Mouse (Mus musculus) forebrain, embryonic 12.5 days (tissue): ENCODE results near the gene Usp24. TPM values are rescaled to one million over a fixed set of nuclear protein-coding genes. Genes with fewer than 3 reads are reported as not detected.

Experiments
- ATAC-seq: fragments of 200-750 bp; cut with Nextera tagmentation; 2 replicates; pipeline ENCODE4 v1.8.0; 2017; ENCODE audit warnings: moderate TSS enrichment; ENCODE audit not compliant: low FRiP score
- H3K27ac ChIP-seq: fragments of 300-500 bp; sonication (generic); 2 replicates; pipeline ENCODE4 v1.5.1; 2016; ENCODE audit warnings: mild to moderate bottlenecking
- H3K27me3 ChIP-seq: fragments of 300-500 bp; sonication (generic); 2 replicates; pipeline ENCODE4 v1.6.1; 2016; ENCODE audit warnings: mild to moderate bottlenecking
- H3K36me3 ChIP-seq: fragments of 300-500 bp; sonication (generic); replicated peaks from 2 replicates; pipeline ENCODE4 v1.6.1; 2016; ENCODE audit warnings: mild to moderate bottlenecking
- H3K4me1 ChIP-seq: fragments of 300-500 bp; sonication (generic); 2 replicates; pipeline ENCODE4 v1.6.1; 2016
- H3K4me2 ChIP-seq: fragments of 300-500 bp; sonication (generic); 2 replicates; pipeline ENCODE4 v1.6.1; 2016; ENCODE audit warnings: mild to moderate bottlenecking, moderate library complexity
- H3K4me3 ChIP-seq: fragments of 300-500 bp; sonication (generic); replicated peaks from 2 replicates; pipeline ENCODE4 v1.5.1; 2016; ENCODE audit warnings: mild to moderate bottlenecking
- H3K9ac ChIP-seq: fragments of 300-500 bp; sonication (generic); 2 replicates; pipeline ENCODE4 v1.6.1; 2016; ENCODE audit warnings: mild to moderate bottlenecking
- H3K9me3 ChIP-seq: fragments of 300-500 bp; sonication (generic); 2 replicates; pipeline ENCODE4 v1.6.1; 2016
- WGBS: fragments of 180-500 bp; shearing (Covaris S2); methylation state at CpG from one replicate; pipeline ENCODE4 v1.1.7; 2016; 5-methylcytosine and 5-hydroxymethylcytosine counted together
- polyA plus RNA-seq: library from polyadenylated mRNA; unstranded; fragments of >200 nt; fragmentation: Nextera tagmentation; extraction: Ambion mirVana; gene quantifications from 2 replicates; pipeline ENCODE4 v1.2.1, GENCODE M21; 2016

Gene Usp24
- polyA plus RNA-seq, result 11.7 and 13.7 TPM in 2 replicates

GRCm38 (mm10) chr4:106315921-106316350 lies at the start of gene Usp24:
Gene Usp24 (plus strand): TSS chr4:106316213.
- H3K9ac ChIP-seq, result peak within 1 kb of the TSS; percentile 94
- H3K4me1 ChIP-seq, result peaks cover 40% of the 10 kb centered on the region
- peak within 1 kb of the TSS; percentile 85 for H3K4me2 ChIP-seq
- WGBS, result under 1% methylated on average over 38 of the region's 60 CpGs
- ATAC-seq, result peak; percentile 90
- no peaks in the 10 kb centered on the region for H3K36me3 ChIP-seq
- H3K4me3 ChIP-seq, result peak within 1 kb of the TSS; percentile 96
- H3K9me3 ChIP-seq, result no peaks in the 10 kb centered on the region
- peak within 1 kb of the TSS; percentile 95 for H3K27ac ChIP-seq
- H3K27me3 ChIP-seq, result no peaks in the 10 kb centered on the region

GRCm38 (mm10) chr4:106276937-106277336 lies 39.1 kb upstream of the Usp24 start:
- H3K4me2 ChIP-seq, result no peak overlapping the region
- no peaks in the 10 kb centered on the region for H3K9me3 ChIP-seq
- H3K27ac ChIP-seq, result no peak overlapping the region
- no peak for ATAC-seq
- H3K36me3 ChIP-seq, result no peaks in the 10 kb centered on the region
- whole genome bisulfite sequencing, result 83% methylated on average over 2 of the region's 2 CpGs
- H3K9ac ChIP-seq, result no peak overlapping the region
- H3K4me3 ChIP-seq, result no peak overlapping the region
- H3K27me3 ChIP-seq, result no peaks in the 10 kb centered on the region
- H3K4me1 ChIP-seq, result peaks cover 5% of the 10 kb centered on the region; the same call in 1 of the 2 replicates

GRCm38 (mm10) chr4:106279177-106279576 lies 36.8 kb upstream of the Usp24 start:
- Histone ChIP-seq H3K27me3 (no peaks in the 10 kb centered on the region), H3K36me3 (no peaks in the 10 kb centered on the region), H3K9me3 (0 out of 2 replicates have a peak, but pooled peaks cover 2% of the 10 kb centered on the region), H3K27ac (no peak overlapping the region), H3K4me3 (no peak overlapping the region), H3K4me2 (no peak overlapping the region), H3K4me1 (peaks cover 5% of the 10 kb centered on the region; the same call in 1 of the 2 replicates), H3K9ac (no peak overlapping the region)
- 51% methylated on average over 4 of the region's 4 CpGs for WGBS
- no peak for ATAC-seq

- no peak overlapping the region for H3K27ac ChIP-seq
- WGBS, result 83% methylated on average over 2 of the region's 2 CpGs
- 0 out of 2 replicates have a peak, but pooled peaks cover 4% of the 10 kb centered on the region for H3K9me3 ChIP-seq
- no peaks in the 10 kb centered on the region for H3K27me3 ChIP-seq
- H3K4me3 ChIP-seq, result no peak overlapping the region
- no peaks in the 10 kb centered on the region for H3K36me3 ChIP-seq
- no peak overlapping the region for H3K4me2 ChIP-seq
- H3K9ac ChIP-seq, result no peak overlapping the region
- peaks cover 5% of the 10 kb centered on the region; the same call in 1 of the 2 replicates for H3K4me1 ChIP-seq
- no peak for ATAC-seq
These were observed 34.9 kb upstream of the Usp24 start for GRCm38 (mm10) chr4:106281128-106281491.

- Histone ChIP-seq H3K36me3 (no peaks in the 10 kb centered on the region), H3K9me3 (0 out of 2 replicates have a peak, but pooled peaks cover 4% of the 10 kb centered on the region), H3K9ac (no peak overlapping the region), H3K27me3 (no peaks in the 10 kb centered on the region), H3K4me3 (no peak overlapping the region), H3K4me2 (no peak overlapping the region), H3K4me1 (peaks cover 5% of the 10 kb centered on the region; the same call in 1 of the 2 replicates), H3K27ac (no peak overlapping the region)
- 58% methylated on average over 8 of the region's 8 CpGs for WGBS
- ATAC-seq, result no peak
These were observed 34.4 kb upstream of the Usp24 start for GRCm38 (mm10) chr4:106281492-106282122.

GRCm38 (mm10) chr4:106282123-106282510 lies 33.9 kb upstream of the Usp24 start:
- ATAC-seq, result no peak
- Histone ChIP-seq H3K4me1 (peaks cover 5% of the 10 kb centered on the region; the same call in 1 of the 2 replicates), H3K27me3 (no peaks in the 10 kb centered on the region), H3K36me3 (no peaks in the 10 kb centered on the region), H3K9ac (no peak overlapping the region), H3K27ac (no peak overlapping the region), H3K4me2 (no peak overlapping the region), H3K4me3 (no peak overlapping the region), H3K9me3 (0 out of 2 replicates have a peak, but pooled peaks cover 4% of the 10 kb centered on the region)
- WGBS, result 92% methylated on average over 3 of the region's 3 CpGs

GRCm38 (mm10) chr4:106286958-106287743 lies 28.9 kb upstream of the Usp24 start:
- no peak for ATAC-seq

GRCm38 (mm10) chr4:106290201-106290600 lies 25.8 kb upstream of the Usp24 start:
- Histone ChIP-seq H3K4me3 (no peak overlapping the region), H3K36me3 (no peaks in the 10 kb centered on the region), H3K4me2 (no peak overlapping the region), H3K27ac (no peak overlapping the region), H3K9me3 (no peaks in the 10 kb centered on the region), H3K9ac (no peak overlapping the region), H3K27me3 (no peaks in the 10 kb centered on the region), H3K4me1 (no peaks in the 10 kb centered on the region)
- 81% methylated on average over 2 of the region's 2 CpGs for WGBS
- ATAC-seq, result no peak

More at GRCm38 (mm10) chr4:106286958-106287743, 28.9 kb upstream of the Usp24 start:
- no peak overlapping the region for H3K4me2 ChIP-seq
- no peaks in the 10 kb centered on the region for H3K36me3 ChIP-seq
- 80% methylated on average over 4 of the region's 4 CpGs for WGBS
- H3K9me3 ChIP-seq, result 0 out of 2 replicates have a peak, but pooled peaks cover 4% of the 10 kb centered on the region
- no peaks in the 10 kb centered on the region for H3K4me1 ChIP-seq
- no peaks in the 10 kb centered on the region for H3K27me3 ChIP-seq
- no peak overlapping the region for H3K27ac ChIP-seq
- H3K9ac ChIP-seq, result no peak overlapping the region
- no peak overlapping the region for H3K4me3 ChIP-seq

- Histone ChIP-seq H3K36me3 (no peaks in the 10 kb centered on the region), H3K9ac (no peak overlapping the region), H3K27ac (no peak overlapping the region), H3K4me3 (no peak overlapping the region), H3K27me3 (no peaks in the 10 kb centered on the region), H3K4me1 (no peaks in the 10 kb centered on the region), H3K4me2 (no peak overlapping the region), H3K9me3 (no peaks in the 10 kb centered on the region)
- no peak for ATAC-seq
- 93% methylated on average over 4 of the region's 4 CpGs for WGBS
These were observed 23.2 kb upstream of the Usp24 start for GRCm38 (mm10) chr4:106292823-106293222.

GRCm38 (mm10) chr4:106293378-106294090 lies 22.5 kb upstream of the Usp24 start:
- Histone ChIP-seq H3K27ac (no peak overlapping the region), H3K9ac (no peak overlapping the region), H3K4me2 (no peak overlapping the region), H3K9me3 (no peaks in the 10 kb centered on the region), H3K27me3 (no peaks in the 10 kb centered on the region), H3K36me3 (no peaks in the 10 kb centered on the region), H3K4me1 (no peaks in the 10 kb centered on the region), H3K4me3 (no peak overlapping the region)
- 87% methylated on average over 6 of the region's 6 CpGs for WGBS
- ATAC-seq, result no peak

GRCm38 (mm10) chr4:106295696-106296095 lies 20.3 kb upstream of the Usp24 start:
- H3K27ac ChIP-seq, result no peak overlapping the region
- no peaks in the 10 kb centered on the region for H3K4me1 ChIP-seq
- H3K4me2 ChIP-seq, result no peak overlapping the region
- H3K4me3 ChIP-seq, result no peak overlapping the region
- no peak for ATAC-seq
- H3K9ac ChIP-seq, result no peak overlapping the region
- 71% methylated on average over 4 of the region's 4 CpGs for WGBS
- H3K9me3 ChIP-seq, result no peaks in the 10 kb centered on the region
- no peaks in the 10 kb centered on the region for H3K27me3 ChIP-seq
- no peaks in the 10 kb centered on the region for H3K36me3 ChIP-seq

- no peak overlapping the region for H3K9ac ChIP-seq
- no peak overlapping the region for H3K4me2 ChIP-seq
- no peaks in the 10 kb centered on the region for H3K4me1 ChIP-seq
- H3K36me3 ChIP-seq, result no peaks in the 10 kb centered on the region
- no peaks in the 10 kb centered on the region for H3K9me3 ChIP-seq
- no peak overlapping the region for H3K27ac ChIP-seq
- ATAC-seq, result no peak
- no peaks in the 10 kb centered on the region for H3K27me3 ChIP-seq
- H3K4me3 ChIP-seq, result no peak overlapping the region
- WGBS, result 92% methylated on average over 7 of the region's 7 CpGs
These were observed 19.5 kb upstream of the Usp24 start for GRCm38 (mm10) chr4:106296412-106297086.
